Mouse (Mus musculus): ENCODE results near the gene Ceacam16.

DNA sequence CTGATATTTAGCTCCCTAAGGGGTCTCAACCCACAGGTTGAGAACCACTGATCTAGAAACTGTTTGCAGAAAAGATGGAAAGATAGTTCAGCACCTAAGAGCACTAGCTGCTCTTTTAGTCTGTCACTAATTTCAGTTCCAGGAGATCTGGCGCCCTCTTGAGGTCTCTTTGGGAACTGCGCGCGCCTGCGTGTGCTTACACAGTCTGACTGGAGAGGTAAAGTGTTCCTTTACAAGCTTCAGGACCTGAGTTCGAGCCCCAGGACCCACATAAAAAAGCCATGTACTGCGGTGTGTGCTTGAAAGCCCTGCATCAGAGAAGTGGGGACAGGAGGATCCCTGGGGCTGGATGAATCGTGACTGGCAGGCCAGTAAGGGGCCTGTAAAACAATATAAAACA, 28.8 kb upstream of the Ceacam16 start:
- TF ChIP-seq POLR2A (IDR thresholded peaks at IDR 0.05; ENCODE audit: control insufficient read depth, low read depth, low read length) (no peak), CTCF (IDR thresholded peaks at IDR 0.05; ENCODE audit: control insufficient read depth, insufficient read depth, insufficient replicate concordance, low read depth, low read length) (peak; percentile 94)
